Comparison of ENCODE assay signal across 9 mouse cellular contexts in the genomic region with DNA sequence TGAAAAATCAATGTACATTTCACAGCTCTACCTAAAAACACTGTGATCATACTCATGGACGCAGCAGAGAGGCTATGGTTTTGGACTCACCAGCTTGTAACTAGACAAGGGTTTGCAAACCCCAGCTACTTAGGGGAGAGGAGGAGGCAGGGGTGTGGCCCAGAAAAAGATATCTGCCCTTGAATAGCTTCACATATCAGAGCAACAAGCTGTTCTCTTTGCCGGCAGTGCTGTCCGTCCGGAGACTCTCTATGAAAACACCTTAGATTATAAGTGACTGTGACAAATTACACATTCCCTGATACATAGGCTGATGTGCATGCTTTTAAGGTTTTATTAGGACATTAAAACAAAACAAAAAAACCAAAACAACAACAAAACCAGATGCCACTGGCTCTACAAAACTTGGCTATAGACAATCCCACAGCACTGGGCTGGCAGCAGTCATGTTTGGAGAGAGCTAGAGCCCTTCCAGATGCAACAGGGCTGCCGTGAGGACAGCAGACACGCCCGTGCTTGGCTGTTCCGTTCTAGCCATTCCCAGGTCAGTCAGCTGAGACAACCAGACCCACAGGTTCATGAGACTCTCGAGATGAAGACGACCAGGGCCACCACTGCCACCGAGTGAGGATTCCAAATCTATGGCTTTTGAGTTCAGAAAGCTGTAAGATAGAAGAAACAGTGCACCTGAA. TPM values are rescaled to one million over a fixed set of nuclear protein-coding genes. Genes with fewer than 3 reads are reported as not detected.
DNase-seq lines count a peak whose midpoint lies in the region; ATAC-seq and TF ChIP-seq lines count a peak whose summit lies in the region.
"Had no signal": no experiment of that assay in that cellular context is flagged by ENCODE, and none has a peak within 500 bp of the region (broad histone marks: within the 10 kb centered on the region; RNA-seq: fewer than 3 reads in every experiment).

No protein-coding gene starts in this region.

- no peak overlapping the region for H3K4me2 ChIP-seq in forebrain, embryonic 11.5 days (ENCODE audit: low read depth, low read length, severe bottlenecking)
- H3K4me2 ChIP-seq: midbrain, embryonic 11.5 days had no signal

- H3K4me3 ChIP-seq in thymus, adult 2 months (ENCODE audit: control insufficient read depth, insufficient read depth, low read length) = no peak overlapping the region
- H3K4me3 ChIP-seq in forebrain, embryonic 11.5 days (ENCODE audit: low read depth, low read length) = no peak overlapping the region

- H3K36me3 ChIP-seq in thymus, adult 2 months (ENCODE audit: control insufficient read depth, insufficient read depth, low read length) = no peaks in the 10 kb centered on the region; the same call in 1 of the 2 replicates
- H3K36me3 ChIP-seq in forebrain, embryonic 11.5 days (ENCODE audit: control insufficient read depth, insufficient read depth, low read length) = no peaks in the 10 kb centered on the region

- no peaks in the 10 kb centered on the region for H3K27me3 ChIP-seq in thymus, adult 2 months (ENCODE audit: control insufficient read depth, insufficient read depth, low read length)
- H3K27me3 ChIP-seq in forebrain, embryonic 11.5 days (ENCODE audit: control insufficient read depth, insufficient read depth, low read length) = no peaks in the 10 kb centered on the region

- H3K4me1 ChIP-seq in thymus, adult 2 months (replicated peaks; ENCODE audit: control insufficient read depth, insufficient read depth, low read length) = 0 out of 2 replicates have a peak, but pooled peaks cover 6% of the 10 kb centered on the region
- 0 out of 2 replicates have a peak, but pooled peaks cover 1% of the 10 kb centered on the region for H3K4me1 ChIP-seq in forebrain, embryonic 11.5 days (replicated peaks; ENCODE audit: control insufficient read depth, insufficient read depth, low read length)

- DNase-seq in ES-CJ7 (ENCODE audit: low read depth, low spot score) (peak; percentile 37), MEL-GATA-1-ER (ENCODE audit: extremely low read depth, low read depth) (peak; percentile 60), liver (peak; percentile 79)
- peak; percentile 39 to 54 for DNase-seq in heart, adult 9 months (ENCODE audit: low spot score in 2 of 2)
- no peak for DNase-seq in thymus, adult 2 months
- DNase-seq in thymus, postnatal 10 days (ENCODE audit: low spot score in 2 of 2) = no peak
- no peak for DNase-seq in forebrain, embryonic 11.5 days (ENCODE audit: low spot score)

- no peak overlapping the region for H3K27ac ChIP-seq in thymus, adult 2 months (ENCODE audit: control insufficient read depth, insufficient read depth, low read length)
- H3K27ac ChIP-seq in forebrain, embryonic 11.5 days (ENCODE audit: low read depth, low read length) = no peak overlapping the region
- H3K27ac ChIP-seq: hindbrain, postnatal 0 days had no signal

- no peaks in the 10 kb centered on the region for H3K9me3 ChIP-seq in forebrain, embryonic 11.5 days (ENCODE audit: control insufficient read depth, low read length)

- TF ChIP-seq POLR2A in thymus, adult 2 months (IDR thresholded peaks at IDR 0.05; ENCODE audit: control insufficient read depth, extremely low read depth, insufficient read depth, low read length, poor library complexity) = no peak

- ATAC-seq in forebrain, embryonic 11.5 days (replicated peaks; ENCODE audit: low FRiP score) = no peak
- ATAC-seq: hindbrain, postnatal 0 days had no signal

- no peak for TF ChIP-seq CTCF in thymus, adult 2 months (IDR thresholded peaks at IDR 0.05; ENCODE audit: borderline replicate concordance, control insufficient read depth, extremely low read depth, insufficient read depth, low read length, poor library complexity)

- H3K9ac ChIP-seq in forebrain, embryonic 11.5 days (ENCODE audit: low read length) = no peak overlapping the region

- WGBS in thymus, adult 2 months = 94% methylated on average over 11 of the region's 11 CpGs
- 87% methylated on average over 11 of the region's 11 CpGs for WGBS in forebrain, embryonic 11.5 days

RNA-seq across cellular contexts. Expression of a gene that starts 29.3 kb away (rescaled TPM):
- 76.6 and 83.4 TPM in 2 replicates for polyA plus RNA-seq in thymus, adult 2 months (2012; rRNA removed)
- 4.2 and 4.4 TPM in 2 replicates for polyA plus RNA-seq in forebrain, embryonic 11.5 days (2014; fragmentation: Nextera tagmentation; extraction: Ambion mirVana)

Comparison
In these comparisons a context has a peak if more than half of its experiments do, and no peak if none do; other contexts are left out.
1. DNase-seq: peak in ES-CJ7 (single experiment), MEL-GATA-1-ER (single experiment), heart, adult 9 months (2 of 2) and liver (single experiment); none in thymus, adult 2 months (single experiment), thymus, postnatal 10 days (0 of 2) and forebrain, embryonic 11.5 days (single experiment).
2. RNA of a gene that starts 29.3 kb away (polyA plus RNA-seq): 76.6 to 83.4 TPM in thymus, adult 2 months; 4.2 to 4.4 TPM in forebrain, embryonic 11.5 days; every median in the first group is over 10 times any median in the second.